Mouse (Mus musculus): ENCODE measurements around the gene Gprin1. TPM values are rescaled to one million over a fixed set of nuclear protein-coding genes. Genes with fewer than 3 reads are reported as not detected.
A peak's percentile ranks its signal among the peaks of the same experiment; 100 is the strongest.

Gene Gprin1
- polyA plus RNA-seq, 1 experiment = 0.11 TPM

DNA sequence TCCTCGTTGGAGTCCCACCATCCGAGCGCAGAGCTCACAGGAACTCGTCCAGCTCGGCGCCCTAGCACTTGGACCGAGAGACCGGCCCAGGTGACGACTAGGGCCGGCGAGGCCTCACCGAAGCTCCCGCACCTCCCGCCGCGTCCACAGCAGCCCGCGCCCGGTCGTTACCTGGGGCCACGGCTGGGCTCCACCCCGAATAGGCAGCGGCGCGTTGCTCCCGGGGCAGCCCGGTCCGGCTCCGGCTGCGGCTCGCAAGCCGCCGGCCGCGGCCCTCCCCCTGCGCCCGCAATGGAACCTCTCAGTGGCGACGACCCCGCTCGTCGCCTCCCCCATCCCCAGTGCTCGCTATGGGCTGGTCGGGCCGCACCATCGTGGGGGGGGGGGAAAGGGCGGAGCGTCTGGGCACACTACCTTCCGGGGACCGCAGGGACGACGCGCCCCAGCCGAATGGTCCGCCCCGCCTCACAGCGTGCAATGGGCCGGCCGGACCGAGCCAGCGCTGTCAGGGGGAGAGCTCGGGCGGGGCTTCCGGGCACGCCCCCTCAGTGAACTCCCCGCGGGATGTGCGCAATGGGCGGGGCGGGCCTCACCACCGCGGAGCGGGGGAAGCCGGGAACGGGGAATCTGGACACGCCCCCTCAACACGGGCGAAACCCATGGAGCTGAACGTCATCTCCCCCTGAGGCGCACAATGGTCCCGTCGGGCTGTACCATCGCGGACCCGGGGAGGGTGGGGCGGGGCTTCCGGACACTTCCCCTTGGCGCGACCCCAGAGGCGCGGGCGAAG lies 55.9 kb downstream of the Gprin1 start, which contains the start of gene Rnf44:
Gene Rnf44, minus strand, starts transcription at position 350 of the 790 bp plus-strand sequence.
- H3K4me3 ChIP-seq = peak within 1 kb of the TSS; percentile 88
- H3K79me2 ChIP-seq (ENCODE audit: control insufficient read depth, insufficient read depth) = peaks cover 46% of the 10 kb centered on the region
- H3K36me3 ChIP-seq (ENCODE audit: control insufficient read depth, insufficient read depth) = no peaks in the 10 kb centered on the region
- peak within 1 kb of the TSS; percentile 99 for H3K4me2 ChIP-seq (ENCODE audit: low read depth)
- H3K27me3 ChIP-seq (ENCODE audit: control insufficient read depth, insufficient read depth, insufficient read length) = no peaks in the 10 kb centered on the region
- TF ChIP-seq REST (IDR thresholded peaks at IDR 0.05; ENCODE audit: insufficient read depth, insufficient read length) (no peak), POLR2A (IDR thresholded peaks at IDR 0.05; ENCODE audit: insufficient read length, low read depth) (peak; percentile 66), TCF3 (IDR thresholded peaks at IDR 0.05; ENCODE audit: insufficient read length, low read depth) (no peak), E2F4 (IDR thresholded peaks at IDR 0.05; ENCODE audit: insufficient read depth) (no peak), USF1 (IDR thresholded peaks at IDR 0.05; ENCODE audit: low read depth) (no peak), CEBPB (IDR thresholded peaks at IDR 0.05; ENCODE audit: insufficient read depth, poor library complexity, severe bottlenecking) (no peak), SRF (IDR thresholded peaks at IDR 0.05; ENCODE audit: control insufficient read depth, insufficient read length, low read depth) (peak; percentile 42), TCF12 (IDR thresholded peaks at IDR 0.05; ENCODE audit: insufficient read depth, poor library complexity, severe bottlenecking) (no peak), MAX (IDR thresholded peaks at IDR 0.05; ENCODE audit: low read depth) (no peak), MYOG (IDR thresholded peaks at IDR 0.05; ENCODE audit: control insufficient read depth in 1 of 3, insufficient read depth in 1 of 3, insufficient read length in 2 of 3, low read depth in 2 of 3) (peak in 1 of 3 experiments; percentile 42), POLR2AphosphoS2 (IDR thresholded peaks at IDR 0.05; ENCODE audit: insufficient read length, low read depth) (peak; percentile 45), MYOD1 (IDR thresholded peaks at IDR 0.05; ENCODE audit: control insufficient read depth in 1 of 3, insufficient read length in 2 of 3, low read depth in 2 of 3) (peak in 1 of 3 experiments; percentile 44)
- peak within 1 kb of the TSS; percentile 80 for H3ac ChIP-seq (ENCODE audit: control insufficient read depth, insufficient read length)

GRCm38 (mm10) chr13:54692711-54693557 lies 56.7 kb downstream of the Gprin1 start:
- Histone ChIP-seq H3K4me2 (ENCODE audit: low read depth) (peak overlapping the region; percentile 99), H3K27me3 (ENCODE audit: control insufficient read depth, insufficient read depth, insufficient read length) (no peaks in the 10 kb centered on the region), H3K4me3 (peak overlapping the region; percentile 88), H3ac (ENCODE audit: control insufficient read depth, insufficient read length) (peak overlapping the region; percentile 80), H3K36me3 (ENCODE audit: control insufficient read depth, insufficient read depth) (no peaks in the 10 kb centered on the region), H3K79me2 (ENCODE audit: control insufficient read depth, insufficient read depth) (peaks cover 51% of the 10 kb centered on the region)
- TF ChIP-seq TCF12 (IDR thresholded peaks at IDR 0.05; ENCODE audit: insufficient read depth, poor library complexity, severe bottlenecking) = no peak
- peak; percentile 36 for TF ChIP-seq SRF (IDR thresholded peaks at IDR 0.05; ENCODE audit: control insufficient read depth, insufficient read length, low read depth)

GRCm38 (mm10) chr13:54691737-54692136 lies 57.9 kb downstream of the Gprin1 start:
- TF ChIP-seq TCF3 (IDR thresholded peaks at IDR 0.05; ENCODE audit: insufficient read length, low read depth) (no peak), MAX (IDR thresholded peaks at IDR 0.05; ENCODE audit: low read depth) (no peak), CEBPB (IDR thresholded peaks at IDR 0.05; ENCODE audit: insufficient read depth, poor library complexity, severe bottlenecking) (no peak), POLR2AphosphoS2 (IDR thresholded peaks at IDR 0.05; ENCODE audit: insufficient read length, low read depth) (no peak), REST (IDR thresholded peaks at IDR 0.05; ENCODE audit: insufficient read depth, insufficient read length) (no peak), POLR2A (IDR thresholded peaks at IDR 0.05; ENCODE audit: insufficient read length, low read depth) (no peak), SRF (IDR thresholded peaks at IDR 0.05; ENCODE audit: control insufficient read depth, insufficient read length, low read depth) (no peak), MYOG (IDR thresholded peaks at IDR 0.05; ENCODE audit: control insufficient read depth in 1 of 3, insufficient read depth in 1 of 3, insufficient read length in 2 of 3, low read depth in 2 of 3) (no peak), E2F4 (IDR thresholded peaks at IDR 0.05; ENCODE audit: insufficient read depth) (no peak), MYOD1 (IDR thresholded peaks at IDR 0.05; ENCODE audit: control insufficient read depth in 1 of 3, insufficient read length in 2 of 3, low read depth in 2 of 3) (no peak)
- H3K4me2 ChIP-seq (ENCODE audit: low read depth) = peak overlapping the region; percentile 99
- H3ac ChIP-seq (ENCODE audit: control insufficient read depth, insufficient read length) = no peak overlapping the region
- no peaks in the 10 kb centered on the region for H3K27me3 ChIP-seq (ENCODE audit: control insufficient read depth, insufficient read depth, insufficient read length)
- peak overlapping the region; percentile 88 for H3K4me3 ChIP-seq
- no peaks in the 10 kb centered on the region for H3K36me3 ChIP-seq (ENCODE audit: control insufficient read depth, insufficient read depth)
- H3K79me2 ChIP-seq (ENCODE audit: control insufficient read depth, insufficient read depth) = peaks cover 54% of the 10 kb centered on the region

DNA sequence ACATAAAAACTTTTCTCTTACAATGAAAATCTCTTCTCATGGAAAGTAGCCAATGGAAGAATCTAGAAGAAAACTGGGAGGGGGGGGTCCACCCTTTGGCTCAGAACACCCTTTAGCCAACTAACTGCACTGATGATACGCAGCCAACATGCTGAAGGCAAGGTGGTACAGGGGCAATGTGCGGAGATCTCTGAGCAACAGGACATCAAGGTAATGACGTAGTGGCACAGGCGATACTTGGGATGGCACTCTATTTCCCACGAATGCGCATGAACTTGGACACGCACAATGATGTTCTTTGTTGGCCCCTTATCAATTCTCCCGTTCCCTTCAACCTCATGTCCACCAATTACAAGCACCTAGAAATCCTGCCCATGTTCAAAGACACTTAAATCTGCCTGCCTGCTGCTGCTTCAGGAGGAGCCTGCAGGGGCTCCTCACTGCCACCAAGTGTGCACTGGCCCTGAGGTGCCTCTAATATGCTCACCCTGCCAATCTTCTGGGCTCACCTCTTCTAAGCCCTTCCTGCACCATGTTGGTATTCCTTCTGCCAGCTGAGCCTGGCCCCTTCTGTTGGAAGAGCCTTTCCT lies 59.4 kb downstream of the Gprin1 start:
- TF ChIP-seq CEBPB (IDR thresholded peaks at IDR 0.05; ENCODE audit: insufficient read depth, poor library complexity, severe bottlenecking) = no peak
- no peak for TF ChIP-seq POLR2A (IDR thresholded peaks at IDR 0.05; ENCODE audit: insufficient read length, low read depth)
- TF ChIP-seq TCF3 (IDR thresholded peaks at IDR 0.05; ENCODE audit: insufficient read length, low read depth) = no peak
- no peak for TF ChIP-seq SRF (IDR thresholded peaks at IDR 0.05; ENCODE audit: control insufficient read depth, insufficient read length, low read depth)
- TF ChIP-seq USF1 (IDR thresholded peaks at IDR 0.05; ENCODE audit: low read depth) = no peak
- TF ChIP-seq REST (IDR thresholded peaks at IDR 0.05; ENCODE audit: insufficient read depth, insufficient read length) = no peak
- no peak for TF ChIP-seq POLR2AphosphoS2 (IDR thresholded peaks at IDR 0.05; ENCODE audit: insufficient read length, low read depth)
- no peak for TF ChIP-seq TCF12 (IDR thresholded peaks at IDR 0.05; ENCODE audit: insufficient read depth, poor library complexity, severe bottlenecking)
- no peak for TF ChIP-seq MYOG (IDR thresholded peaks at IDR 0.05; ENCODE audit: control insufficient read depth in 1 of 3, insufficient read depth in 1 of 3, insufficient read length in 2 of 3, low read depth in 2 of 3)
- TF ChIP-seq E2F4 (IDR thresholded peaks at IDR 0.05; ENCODE audit: insufficient read depth) = no peak
- no peak for TF ChIP-seq MAX (IDR thresholded peaks at IDR 0.05; ENCODE audit: low read depth)
- no peak for TF ChIP-seq MYOD1 (IDR thresholded peaks at IDR 0.05; ENCODE audit: control insufficient read depth in 1 of 3, insufficient read length in 2 of 3, low read depth in 2 of 3)
- H3K27me3 ChIP-seq (ENCODE audit: control insufficient read depth, insufficient read depth, insufficient read length) = no peaks in the 10 kb centered on the region
- peaks cover 69% of the 10 kb centered on the region for H3K79me2 ChIP-seq (ENCODE audit: control insufficient read depth, insufficient read depth)
- H3K4me2 ChIP-seq (ENCODE audit: low read depth) = no peak overlapping the region
- no peak overlapping the region for H3K4me3 ChIP-seq
- no peak overlapping the region for H3ac ChIP-seq (ENCODE audit: control insufficient read depth, insufficient read length)
- H3K36me3 ChIP-seq (ENCODE audit: control insufficient read depth, insufficient read depth) = no peaks in the 10 kb centered on the region

All from myocyte (in vitro differentiated cells).